Mouse (Mus musculus): ENCODE measurements at regions not wholly inside any gene's neighbourhood (a gene's known extent, or its start where the extent isn't known, plus 50 kb on each side); places are given as distances from the start of the nearest gene placed in this dataset.
"Not testable (repeated sequence)": the region's sequence is repeated elsewhere in the genome, so short reads cannot be mapped to it uniquely, and the experiment has no call there.

GRCm38 (mm10) chr2:133850485-133850884 lies 298.5 kb downstream of the Bmp2 start:
- H3K9ac ChIP-seq (ENCODE audit: low read depth, low read length) = no peak overlapping the region
- H3K4me3 ChIP-seq (ENCODE audit: low read depth, low read length) = no peak overlapping the region
- no peaks in the 10 kb centered on the region for H3K36me3 ChIP-seq (ENCODE audit: control insufficient read depth, insufficient read depth, low read length)
- no peaks in the 10 kb centered on the region for H3K4me1 ChIP-seq (replicated peaks; ENCODE audit: control insufficient read depth, insufficient read depth, low read length)
- ATAC-seq (replicated peaks; ENCODE audit: low FRiP score) (no peak), DNase-seq (ENCODE audit: low spot score) (no peak)
- H3K27me3 ChIP-seq (replicated peaks; ENCODE audit: control insufficient read depth, insufficient read depth, low read length) = no peaks in the 10 kb centered on the region
- H3K9me3 ChIP-seq (ENCODE audit: control insufficient read depth, low read length) = no peaks in the 10 kb centered on the region
- H3K4me2 ChIP-seq = no peak overlapping the region
- no peak overlapping the region for H3K27ac ChIP-seq (ENCODE audit: low read depth, low read length)

- not testable (repeated sequence) for H3K27ac ChIP-seq (ENCODE audit: low read depth, low read length); H3K4me1 ChIP-seq (replicated peaks; ENCODE audit: control insufficient read depth, insufficient read depth, low read length); H3K9ac ChIP-seq (ENCODE audit: low read depth, low read length); H3K27me3 ChIP-seq (replicated peaks; ENCODE audit: control insufficient read depth, insufficient read depth, low read length); H3K4me2 ChIP-seq; DNase-seq (ENCODE audit: low spot score); H3K36me3 ChIP-seq (ENCODE audit: control insufficient read depth, insufficient read depth, low read length); H3K9me3 ChIP-seq (ENCODE audit: control insufficient read depth, low read length); H3K4me3 ChIP-seq (ENCODE audit: low read depth, low read length); ATAC-seq (replicated peaks; ENCODE audit: low FRiP score)
- 62% methylated on average over 8 of the region's 8 CpGs for WGBS
Measured at GRCm38 (mm10) chr2:133874982-133875381, 323.0 kb downstream of the Bmp2 start.

- no peaks in the 10 kb centered on the region for H3K9me3 ChIP-seq (ENCODE audit: control insufficient read depth, low read length)
- no peaks in the 10 kb centered on the region for H3K27me3 ChIP-seq (replicated peaks; ENCODE audit: control insufficient read depth, insufficient read depth, low read length)
- H3K4me2 ChIP-seq = no peak overlapping the region
- no peak overlapping the region for H3K27ac ChIP-seq (ENCODE audit: low read depth, low read length)
- H3K4me1 ChIP-seq (replicated peaks; ENCODE audit: control insufficient read depth, insufficient read depth, low read length) = no peaks in the 10 kb centered on the region
- no peak overlapping the region for H3K9ac ChIP-seq (ENCODE audit: low read depth, low read length)
- H3K4me3 ChIP-seq (ENCODE audit: low read depth, low read length) = no peak overlapping the region
- no peaks in the 10 kb centered on the region for H3K36me3 ChIP-seq (ENCODE audit: control insufficient read depth, insufficient read depth, low read length)
- no peak for ATAC-seq (replicated peaks; ENCODE audit: low FRiP score)
- DNase-seq (ENCODE audit: low spot score) = no peak
Measured at GRCm38 (mm10) chr2:133883682-133884081, 331.7 kb downstream of the Bmp2 start.

- Histone ChIP-seq H3K4me1 (replicated peaks; ENCODE audit: control insufficient read depth, insufficient read depth, low read length) (no peaks in the 10 kb centered on the region), H3K27ac (ENCODE audit: low read depth, low read length) (no peak overlapping the region), H3K9me3 (ENCODE audit: control insufficient read depth, low read length) (no peaks in the 10 kb centered on the region), H3K27me3 (replicated peaks; ENCODE audit: control insufficient read depth, insufficient read depth, low read length) (no peaks in the 10 kb centered on the region), H3K4me2 (no peak overlapping the region), H3K9ac (ENCODE audit: low read depth, low read length) (no peak overlapping the region), H3K4me3 (ENCODE audit: low read depth, low read length) (no peak overlapping the region), H3K36me3 (ENCODE audit: control insufficient read depth, insufficient read depth, low read length) (no peaks in the 10 kb centered on the region)
- no peak for DNase-seq (ENCODE audit: low spot score)
- 72% methylated on average over 6 of the region's 6 CpGs for WGBS
- no peak for ATAC-seq (replicated peaks; ENCODE audit: low FRiP score)
Measured at GRCm38 (mm10) chr2:133906269-133906668, 354.3 kb downstream of the Bmp2 start.

All from liver, embryonic 11.5 days (tissue).